17 mouse cellular contexts compared by ENCODE assay signal in the genomic region with DNA sequence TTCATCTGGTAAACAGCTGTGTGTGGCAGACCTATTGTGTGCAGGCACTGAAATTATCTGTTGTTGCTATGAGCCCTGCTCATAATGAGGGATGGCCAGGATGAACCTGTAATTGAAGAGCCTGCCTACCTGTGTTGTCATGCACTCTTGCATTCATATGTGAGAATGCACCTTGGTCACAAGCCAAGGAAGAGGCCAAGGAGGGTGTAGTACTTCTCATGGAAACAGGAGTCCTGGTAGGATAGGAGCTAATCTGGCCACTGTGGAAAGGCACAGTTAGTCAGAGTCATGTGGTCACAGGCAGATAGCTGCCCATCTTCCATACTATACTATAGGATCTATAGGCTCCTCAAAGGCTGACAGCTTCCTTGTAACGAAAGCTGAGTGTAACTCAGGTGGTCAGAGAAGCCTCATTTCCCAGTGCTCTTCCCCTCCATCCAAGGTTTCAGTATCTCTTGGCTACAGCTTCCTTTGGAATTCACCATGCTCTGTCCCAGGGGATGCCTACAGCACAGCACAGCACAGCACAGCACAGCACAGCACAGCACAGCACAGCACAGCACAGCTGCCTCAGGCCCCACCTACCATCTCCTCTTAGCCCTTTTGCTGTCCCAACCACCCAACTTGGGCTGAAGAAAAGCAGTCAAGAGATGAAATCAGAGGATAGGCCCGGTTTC.
"Had no signal": no experiment of that assay in that cellular context is flagged by ENCODE, and none has a peak within 500 bp of the region (broad histone marks: within the 10 kb centered on the region; RNA-seq: fewer than 3 reads in every experiment).

No protein-coding gene starts in this region.

- H3K4me2 ChIP-seq: kidney, embryonic 15.5 days; limb, embryonic 15.5 days; liver, embryonic 13.5 days; neural tube, embryonic 13.5 days had no signal

- DNase-seq: kidney, adult 18-20 months; kidney, postnatal 14 days; left cerebral cortex, postnatal 4 days; liver, embryonic 13.5 days; lung, adult 18-20 months; lung, postnatal 4 days; retina, postnatal 1 day; right cerebral cortex, postnatal 4 days; spleen, adult 18-20 months; thymus, adult 18-20 months; thymus, postnatal 14 days had no signal

- H3K4me3 ChIP-seq: kidney, embryonic 15.5 days; limb, embryonic 15.5 days; liver, embryonic 13.5 days; midbrain, embryonic 10.5 days; neural tube, embryonic 13.5 days had no signal

- H3K27ac ChIP-seq: kidney, embryonic 15.5 days; limb, embryonic 15.5 days; liver, embryonic 13.5 days; midbrain, embryonic 10.5 days; neural tube, embryonic 13.5 days had no signal

- H3K27me3 ChIP-seq: kidney, embryonic 15.5 days; limb, embryonic 15.5 days; liver, embryonic 13.5 days; neural tube, embryonic 13.5 days had no signal

- ATAC-seq: lung, postnatal 0 days; midbrain, embryonic 16.5 days had no signal

- H3K36me3 ChIP-seq: kidney, embryonic 15.5 days; limb, embryonic 15.5 days; liver, embryonic 13.5 days; neural tube, embryonic 13.5 days had no signal

- H3K9me3 ChIP-seq: kidney, embryonic 15.5 days; limb, embryonic 15.5 days; liver, embryonic 13.5 days; midbrain, embryonic 10.5 days; neural tube, embryonic 13.5 days had no signal

- H3K9ac ChIP-seq: kidney, embryonic 15.5 days; limb, embryonic 15.5 days; liver, embryonic 13.5 days; neural tube, embryonic 13.5 days had no signal
